Mouse (Mus musculus) olfactory bulb, adult 2 months (tissue): ENCODE results near the gene Scd2.

ENCODE experiments used
- CTCF ChIP-seq: fragments of 200-500 bp; IDR thresholded peaks from 2 replicates; pipeline ENCODE4 v1.5.1; 2012; ENCODE audit warnings: low read depth, mild to moderate bottlenecking, low read length, moderate library complexity; ENCODE audit not compliant: insufficient read depth
- POLR2A ChIP-seq: fragments of 200-500 bp; IDR thresholded peaks from 2 replicates; pipeline ENCODE4 v1.6.1; 2012; ENCODE audit warnings: mild to moderate bottlenecking, low read depth, low read length, moderate library complexity; ENCODE audit not compliant: insufficient read depth

DNA sequence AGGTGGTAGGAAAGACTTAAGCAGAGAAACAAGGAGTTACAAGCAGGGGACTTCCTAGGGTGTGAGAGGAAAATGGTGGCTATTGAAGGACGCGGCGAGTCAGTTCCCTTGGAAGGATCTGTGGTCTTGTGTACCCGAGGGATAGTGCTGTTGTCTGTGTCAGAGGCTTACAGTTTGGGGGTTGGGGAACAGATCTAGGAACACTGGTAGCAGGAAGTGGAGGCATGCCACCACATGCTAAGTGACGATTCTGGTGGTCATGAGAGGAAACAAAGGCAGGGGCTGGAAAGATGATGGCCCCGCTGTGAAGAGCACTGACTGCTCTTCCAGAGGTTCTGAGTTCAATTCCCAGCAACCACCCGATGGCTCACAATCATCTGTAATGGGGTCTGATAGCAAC lies 7.0 kb downstream of the Scd2 start:
- TF ChIP-seq CTCF (no peak), POLR2A (no peak)
